8 mouse cellular contexts compared by ENCODE assay signal in genomic region chr2:38621610-38622021, GRCm38 (mm10). TPM values are rescaled to one million over a fixed set of nuclear protein-coding genes. Genes with fewer than 3 reads are reported as not detected.
DNase-seq lines count a peak whose midpoint lies in the region; ATAC-seq and TF ChIP-seq lines count a peak whose summit lies in the region.

No protein-coding gene starts in this region.

- no peaks in the 10 kb centered on the region for H3K4me1 ChIP-seq in lung, embryonic 14.5 days (ENCODE audit: insufficient read depth)
- H3K4me1 ChIP-seq in cerebellum, adult 2 months (ENCODE audit: control insufficient read depth, insufficient read depth, low read length): peaks cover 15% of the 10 kb centered on the region; the same call in 1 of the 2 replicates
- H3K4me1 ChIP-seq in hindbrain, embryonic 14.5 days (replicated peaks; ENCODE audit: control insufficient read depth, insufficient read depth, low read length): peaks cover 25% of the 10 kb centered on the region

- 64% methylated on average over 6 of the region's 6 CpGs for WGBS in lung, embryonic 14.5 days
- 49% methylated on average over 6 of the region's 6 CpGs for WGBS in cerebellum, adult 2 months
- WGBS in hindbrain, embryonic 14.5 days: 21% methylated on average over 6 of the region's 6 CpGs

- no peak overlapping the region for H3K4me2 ChIP-seq in lung, embryonic 14.5 days
- no peak overlapping the region for H3K4me2 ChIP-seq in hindbrain, embryonic 14.5 days (replicated peaks)

- no peak for TF ChIP-seq POLR2A in cerebellum, adult 2 months (IDR thresholded peaks at IDR 0.05; ENCODE audit: borderline replicate concordance, insufficient read depth, low read length)

- H3K9me3 ChIP-seq in lung, embryonic 14.5 days (ENCODE audit: low read depth, low read length): no peaks in the 10 kb centered on the region
- H3K9me3 ChIP-seq in hindbrain, embryonic 14.5 days (ENCODE audit: control insufficient read depth, low read length): no peaks in the 10 kb centered on the region

- TF ChIP-seq CTCF in lung, embryonic 14.5 days (IDR thresholded peaks at IDR 0.05; ENCODE audit: low read depth): peak; percentile 14; the same call in 1 of the 2 replicates
- peak; percentile 57; the same call in 1 of the 2 replicates for TF ChIP-seq CTCF in cerebellum, adult 2 months (IDR thresholded peaks at IDR 0.05; ENCODE audit: borderline replicate concordance, insufficient read depth, low read depth, low read length)

- H3K27me3 ChIP-seq in lung, embryonic 14.5 days (ENCODE audit: insufficient read depth, low read length): no peaks in the 10 kb centered on the region
- no peaks in the 10 kb centered on the region for H3K27me3 ChIP-seq in cerebellum, adult 2 months (ENCODE audit: control insufficient read depth, insufficient read depth, low read length)
- H3K27me3 ChIP-seq in hindbrain, embryonic 14.5 days (ENCODE audit: control insufficient read depth, insufficient read depth, low read length): no peaks in the 10 kb centered on the region

- DNase-seq in lung, embryonic 14.5 days: no peak
- DNase-seq in lung, postnatal 10 days: no peak
- peak; percentile 49 to 65 for DNase-seq in cerebellum, adult 2 months
- peak; percentile 69 for DNase-seq in hindbrain, embryonic 14.5 days (ENCODE audit: low spot score)
- DNase-seq in left cerebral cortex, postnatal 25 days (ENCODE audit: low spot score in 2 of 2): peak; percentile 51 to 67
- DNase-seq in right cerebral cortex, postnatal 25 days: peak; percentile 30
- DNase-seq in spleen, postnatal 36 days (ENCODE audit: low spot score in 2 of 2): no peak

- intact Hi-C loops in left cerebral cortex, postnatal 25 days (cut with DNase I): no loop called here

- peaks cover 38% of the 10 kb centered on the region for H3K36me3 ChIP-seq in lung, embryonic 14.5 days (ENCODE audit: insufficient read depth)
- peaks cover 22% of the 10 kb centered on the region for H3K36me3 ChIP-seq in hindbrain, embryonic 14.5 days (replicated peaks; ENCODE audit: control insufficient read depth, insufficient read depth)

- H3K9ac ChIP-seq in lung, embryonic 14.5 days: no peak overlapping the region
- peak overlapping the region; percentile 22; the same call in 1 of the 2 replicates for H3K9ac ChIP-seq in hindbrain, embryonic 14.5 days

- ATAC-seq in lung, embryonic 14.5 days (ENCODE audit: insufficient read depth): no peak
- peak; percentile 88 for ATAC-seq in hindbrain, embryonic 14.5 days (ENCODE audit: low FRiP score)
- no peak for ATAC-seq in granulocyte monocyte progenitor cell, adult 5-6 weeks (replicated peaks; ENCODE audit: poor library complexity, severe bottlenecking)

- no peak overlapping the region for H3K4me3 ChIP-seq in lung, embryonic 14.5 days (ENCODE audit: low read depth, low read length)
- no peak overlapping the region for H3K4me3 ChIP-seq in cerebellum, adult 2 months (replicated peaks; ENCODE audit: insufficient read depth, low read depth, low read length)
- H3K4me3 ChIP-seq in hindbrain, embryonic 14.5 days (replicated peaks; ENCODE audit: low read length): no peak overlapping the region

- H3K27ac ChIP-seq in lung, embryonic 14.5 days (ENCODE audit: low read depth): no peak overlapping the region
- H3K27ac ChIP-seq in cerebellum, adult 2 months (ENCODE audit: insufficient read depth, low read length): no peak overlapping the region
- peak overlapping the region; percentile 58 for H3K27ac ChIP-seq in hindbrain, embryonic 14.5 days

RNA-seq across cellular contexts. Expression of gene Psmb7, which starts 22.3 kb away (rescaled TPM):
- polyA plus RNA-seq in lung, embryonic 14.5 days (2014; fragmentation: Nextera tagmentation; extraction: Ambion mirVana): 264 and 270 TPM in 2 replicates
- polyA plus RNA-seq in cerebellum, adult 2 months (2012; rRNA removed): 294 and 310 TPM in 2 replicates
- polyA plus RNA-seq in hindbrain, embryonic 14.5 days (2014; fragmentation: Nextera tagmentation; extraction: Ambion mirVana): 291 and 305 TPM in 2 replicates
- total RNA-seq in left cerebral cortex, postnatal 25 days (2021): 100 to 1,000 TPM; 213 to 217 TPM
- total RNA-seq in granulocyte monocyte progenitor cell, adult 5-6 weeks (2014; fragmentation: Nextera tagmentation): 171 and 174 TPM in 2 replicates
- total RNA-seq in granulocyte monocyte progenitor cell, adult 5-6 weeks (2017): 303 and 314 TPM in 2 replicates

Comparison
In these comparisons a context has a peak if more than half of its experiments do, and no peak if none do; other contexts are left out.
1. DNase-seq: peak in cerebellum, adult 2 months (2 of 2), hindbrain, embryonic 14.5 days (single experiment), left cerebral cortex, postnatal 25 days (2 of 2) and right cerebral cortex, postnatal 25 days (single experiment); none in lung, embryonic 14.5 days (single experiment), lung, postnatal 10 days (single experiment) and spleen, postnatal 36 days (0 of 2).